Mouse (Mus musculus) midbrain, embryonic 11.5 days (tissue): ENCODE measurements around the gene Shc3. TPM values are rescaled to one million over a fixed set of nuclear protein-coding genes. Genes with fewer than 3 reads are reported as not detected.

ENCODE experiments used
- ATAC-seq: fragments of 200-750 bp; cut with Nextera tagmentation; 2 replicates; pipeline ENCODE4 v1.8.0; 2017; ENCODE audit warnings: moderate TSS enrichment, moderate library complexity; ENCODE audit not compliant: low FRiP score
- DNase-seq: peaks from one replicate; pipeline ENCODE4 v3.0.0; 2015; ENCODE audit warnings: low spot score; ENCODE audit errors: missing footprints
- H3K27ac ChIP-seq: fragments of 300-500 bp; sonication (generic); 2 replicates; pipeline ENCODE4 v1.5.1; 2014; ENCODE audit warnings: low read depth, low read length
- H3K27me3 ChIP-seq: fragments of 300-500 bp; sonication (generic); 2 replicates; pipeline ENCODE4 v1.6.1; 2014; ENCODE audit warnings: mild to moderate bottlenecking, low read length, moderate library complexity, mixed read lengths; ENCODE audit not compliant: control insufficient read depth, insufficient read depth
- H3K36me3 ChIP-seq: fragments of 300-500 bp; sonication (generic); 2 replicates; pipeline ENCODE4 v1.6.1; 2014; ENCODE audit warnings: mild to moderate bottlenecking, low read length, moderate library complexity, mixed read lengths; ENCODE audit not compliant: control insufficient read depth, insufficient read depth
- H3K4me1 ChIP-seq: fragments of 300-500 bp; sonication (generic); 2 replicates; pipeline ENCODE4 v1.6.1; 2014; ENCODE audit warnings: low read length; ENCODE audit not compliant: control insufficient read depth, insufficient read depth
- H3K4me2 ChIP-seq: fragments of 300-500 bp; sonication (generic); 2 replicates; pipeline ENCODE4 v1.6.1; 2014; ENCODE audit warnings: mild to moderate bottlenecking, moderate library complexity
- H3K4me3 ChIP-seq: fragments of 300-500 bp; sonication (generic); 2 replicates; pipeline ENCODE4 v1.5.1; 2014; ENCODE audit warnings: low read depth, low read length
- H3K9ac ChIP-seq: fragments of 300-500 bp; sonication (generic); 2 replicates; pipeline ENCODE4 v1.6.1; 2014; ENCODE audit warnings: low read length
- H3K9me3 ChIP-seq: fragments of 300-500 bp; sonication (generic); 2 replicates; pipeline ENCODE4 v1.6.1; 2016; ENCODE audit warnings: low read length; ENCODE audit not compliant: control insufficient read depth
- WGBS: fragments of 180-500 bp; shearing (Covaris S2); extraction: QIAGEN DNeasy Blood & Tissue Kit; methylation state at CpG from one replicate; pipeline ENCODE4 v1.1.7; 2014; 5-methylcytosine and 5-hydroxymethylcytosine counted together
- polyA plus RNA-seq: library from polyadenylated mRNA; unstranded; fragments of >200 nt; fragmentation: Nextera tagmentation; extraction: Ambion mirVana; gene quantifications from 2 replicates; pipeline ENCODE4 v1.2.1, GENCODE M21; 2014

The Shc3 gene
- polyA plus RNA-seq, 1 experiment from 2014 or later: 5.7 TPM

DNA sequence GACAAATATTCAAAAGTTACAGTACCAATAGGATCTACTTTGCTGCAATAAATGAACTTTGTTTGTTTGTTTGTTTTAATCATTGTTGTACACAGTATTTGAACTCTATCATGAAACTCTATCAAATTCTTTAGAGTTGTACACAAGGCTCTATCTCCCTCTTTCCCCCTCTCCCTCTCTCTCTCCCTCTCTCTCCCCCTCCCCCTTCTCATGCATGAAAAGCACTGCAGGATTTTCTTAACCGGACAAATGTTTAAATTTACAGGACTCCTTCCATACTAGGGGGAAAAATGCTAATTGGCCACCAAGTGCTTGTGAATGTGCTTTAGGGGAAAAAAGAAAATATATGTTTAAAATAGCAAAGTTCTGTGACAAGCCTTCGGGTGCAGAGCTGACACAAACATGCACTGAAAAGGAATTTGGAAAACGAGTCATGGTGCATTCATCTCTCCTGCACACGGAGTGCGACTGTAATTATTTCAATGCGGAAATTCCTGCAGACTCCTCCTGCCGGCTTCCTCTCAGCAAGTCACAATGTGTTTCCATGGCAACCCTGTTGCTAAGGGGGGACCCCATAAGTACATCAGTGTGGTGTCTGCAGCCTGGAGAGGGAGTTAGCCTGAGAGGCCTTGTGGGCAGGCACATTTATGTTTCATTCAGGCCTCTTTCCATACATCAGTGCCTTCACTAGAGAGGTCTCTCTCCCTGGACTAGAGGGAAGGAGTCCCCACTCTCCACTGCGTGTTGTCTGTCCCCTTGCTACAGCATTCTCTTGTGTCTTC, 11.2 kb upstream of the Shc3 start:
- Histone ChIP-seq H3K4me3 (peak overlapping the region; percentile 2; the same call in 1 of the 2 replicates), H3K4me2 (peak overlapping the region; percentile 23), H3K27me3 (no peaks in the 10 kb centered on the region), H3K9ac (peak overlapping the region; percentile 15; the same call in 1 of the 2 replicates), H3K36me3 (no peaks in the 10 kb centered on the region), H3K27ac (peak overlapping the region; percentile 35; the same call in 1 of the 2 replicates), H3K9me3 (no peaks in the 10 kb centered on the region), H3K4me1 (peaks cover 16% of the 10 kb centered on the region)
- peak; percentile 97 for DNase-seq
- ATAC-seq: peak; percentile 97
- WGBS: 4% methylated on average over 8 of the region's 8 CpGs

DNA sequence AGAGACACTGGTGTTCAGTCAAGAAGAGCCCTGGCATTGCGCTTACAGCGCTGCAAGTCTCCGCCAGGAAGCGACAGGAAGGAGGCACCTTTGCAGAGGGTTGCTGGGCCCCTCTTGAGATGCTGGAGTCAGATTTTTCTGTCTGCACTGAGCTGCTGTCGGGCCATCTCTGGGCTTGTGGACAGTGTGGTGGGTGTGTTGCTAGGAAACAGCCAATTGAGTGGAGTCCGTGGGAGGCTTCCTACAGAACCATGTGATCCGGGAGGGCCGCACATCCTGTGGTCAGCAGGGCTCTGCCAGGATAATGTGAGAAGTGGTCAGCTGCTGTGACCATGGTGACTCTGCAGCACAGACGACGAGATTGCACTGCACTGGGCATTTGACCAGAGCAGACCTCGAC, 4.6 kb upstream of the Shc3 start:
- Histone ChIP-seq H3K4me1 (peaks cover 10% of the 10 kb centered on the region), H3K27me3 (peaks cover 3% of the 10 kb centered on the region; the same call in 1 of the 2 replicates), H3K4me2 (peak overlapping the region; percentile 4; the same call in 1 of the 2 replicates), H3K4me3 (no peak overlapping the region), H3K9ac (no peak overlapping the region), H3K9me3 (no peaks in the 10 kb centered on the region), H3K36me3 (no peaks in the 10 kb centered on the region), H3K27ac (no peak overlapping the region)
- DNase-seq: no peak
- peak; percentile 31; the same call in 1 of the 2 replicates for ATAC-seq
- 18% methylated on average over 11 of the region's 11 CpGs for WGBS

DNA sequence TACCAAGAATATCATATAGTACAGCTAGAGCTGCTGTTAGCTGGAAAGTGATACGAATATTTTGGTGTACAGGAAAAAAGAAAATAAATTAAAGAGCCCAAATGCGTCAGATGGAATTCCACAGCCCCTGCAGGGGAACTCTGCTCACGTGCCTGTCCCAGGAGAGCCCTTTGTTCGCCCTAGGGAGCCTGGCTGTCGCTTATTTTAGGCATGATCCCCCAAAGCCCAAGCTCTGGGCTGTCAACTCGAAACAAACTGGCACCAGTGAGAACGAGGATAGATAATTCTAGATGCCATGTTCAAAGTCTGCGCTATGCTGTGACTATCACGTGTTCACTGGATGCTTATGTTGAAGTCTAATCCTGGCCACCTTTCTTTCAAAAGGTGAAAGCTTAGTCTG, 892 bp upstream of the Shc3 start:
- peaks cover 35% of the 10 kb centered on the region for H3K4me1 ChIP-seq
- peaks cover 27% of the 10 kb centered on the region for H3K27me3 ChIP-seq
- no peaks in the 10 kb centered on the region for H3K9me3 ChIP-seq
- H3K9ac ChIP-seq: peak overlapping the region; percentile 44
- ATAC-seq (peak; percentile 17; the same call in 1 of the 2 replicates), DNase-seq (no peak)
- H3K27ac ChIP-seq: peak overlapping the region; percentile 86
- H3K4me2 ChIP-seq: peak overlapping the region; percentile 97
- WGBS: 4% methylated on average over 9 of the region's 9 CpGs
- no peaks in the 10 kb centered on the region for H3K36me3 ChIP-seq
- peak overlapping the region; percentile 61; the same call in 1 of the 2 replicates for H3K4me3 ChIP-seq

DNA sequence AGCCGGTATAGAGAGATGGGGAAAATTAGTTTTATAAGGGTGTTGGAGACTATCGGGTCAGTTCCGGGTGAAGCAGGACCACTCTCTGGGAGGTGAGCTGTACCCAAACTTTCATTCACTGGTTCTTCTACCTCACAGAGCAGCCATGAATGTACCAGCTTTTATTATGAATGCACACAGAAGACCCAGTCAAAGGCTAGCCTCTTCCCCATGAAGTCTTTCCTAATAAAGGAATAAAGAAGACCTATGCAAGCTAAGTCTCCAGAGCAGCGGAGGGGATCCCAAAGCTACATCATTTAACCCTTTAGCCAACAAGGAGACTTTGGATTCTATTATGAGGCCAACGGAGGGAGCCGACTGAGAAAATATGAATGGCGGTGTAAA, 458 bp upstream of the Shc3 start:
- 1% methylated on average over 7 of the region's 7 CpGs for WGBS
- peak; percentile 73 for ATAC-seq
- peak overlapping the region; percentile 44 for H3K9ac ChIP-seq

DNA sequence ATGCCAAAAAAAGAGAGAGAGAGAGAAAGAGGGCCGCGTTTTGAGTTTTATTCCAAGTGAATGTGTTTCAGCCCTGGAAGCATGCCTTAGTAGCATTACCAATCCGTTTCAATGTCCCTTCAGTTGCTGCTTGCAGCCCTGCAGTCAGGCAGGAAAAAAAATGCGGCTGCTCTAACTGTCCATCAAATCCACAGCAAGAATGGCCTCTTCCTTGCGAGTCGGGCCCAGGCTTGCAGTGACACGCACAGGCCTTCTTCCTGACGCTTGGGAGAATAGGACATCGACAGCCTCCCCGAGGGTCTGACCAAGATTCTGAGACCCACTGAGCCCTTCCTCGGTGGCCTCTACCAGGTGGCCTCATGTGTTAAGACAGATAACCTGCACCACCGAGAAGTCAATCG, 718 bp downstream of the Shc3 start:
- peaks cover 33% of the 10 kb centered on the region for H3K4me1 ChIP-seq
- peak overlapping the region; percentile 61 for H3K4me3 ChIP-seq
- H3K27me3 ChIP-seq: peaks cover 29% of the 10 kb centered on the region
- no peaks in the 10 kb centered on the region for H3K9me3 ChIP-seq
- DNase-seq (no peak), ATAC-seq (peak; percentile 22; the same call in 1 of the 2 replicates)
- no peaks in the 10 kb centered on the region for H3K36me3 ChIP-seq
- peak overlapping the region; percentile 91 for H3K27ac ChIP-seq
- under 1% methylated on average over 13 of the region's 13 CpGs for WGBS
- H3K9ac ChIP-seq: peak overlapping the region; percentile 60
- peak overlapping the region; percentile 97 for H3K4me2 ChIP-seq

More for the DNA sequence above, 458 bp upstream of the Shc3 start:
- Histone ChIP-seq H3K36me3 (no peaks in the 10 kb centered on the region), H3K27me3 (peaks cover 29% of the 10 kb centered on the region), H3K27ac (peak overlapping the region; percentile 86), H3K9me3 (no peaks in the 10 kb centered on the region), H3K4me2 (peak overlapping the region; percentile 97), H3K4me3 (peak overlapping the region; percentile 61), H3K4me1 (peaks cover 35% of the 10 kb centered on the region)
- DNase-seq: no peak

DNA sequence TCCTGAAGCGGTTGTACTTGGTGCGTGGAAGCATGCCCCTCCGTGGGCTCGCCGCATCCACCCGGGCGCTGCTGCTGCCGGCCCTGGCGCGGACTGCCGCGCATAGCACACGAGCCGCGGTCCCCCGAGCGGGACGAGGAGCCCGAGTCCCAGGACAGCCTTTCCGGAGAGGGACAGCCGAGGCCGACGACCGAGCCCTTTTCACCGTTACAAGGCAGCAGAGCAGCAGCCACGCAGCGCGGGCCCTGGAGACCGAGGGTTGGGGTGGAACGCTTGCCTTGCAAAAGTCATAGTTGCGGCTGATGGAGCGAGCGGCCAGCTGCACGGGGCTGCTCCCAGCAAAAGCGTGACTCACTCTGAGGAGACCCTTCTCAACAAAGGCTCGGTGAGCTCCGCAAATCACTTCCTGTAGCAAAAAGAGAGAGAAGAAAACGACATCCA, 1.8 kb downstream of the Shc3 start:
- Histone ChIP-seq H3K4me3 (peak overlapping the region; percentile 61), H3K27ac (no peak overlapping the region), H3K9ac (peak overlapping the region; percentile 74), H3K36me3 (no peaks in the 10 kb centered on the region), H3K4me1 (peaks cover 33% of the 10 kb centered on the region), H3K4me2 (peak overlapping the region; percentile 97), H3K9me3 (no peaks in the 10 kb centered on the region), H3K27me3 (peaks cover 29% of the 10 kb centered on the region)
- under 1% methylated on average over 38 of the region's 38 CpGs for whole genome bisulfite sequencing
- DNase-seq (peak; percentile 97), ATAC-seq (no peak; the same call in 1 of the 2 replicates)

DNA sequence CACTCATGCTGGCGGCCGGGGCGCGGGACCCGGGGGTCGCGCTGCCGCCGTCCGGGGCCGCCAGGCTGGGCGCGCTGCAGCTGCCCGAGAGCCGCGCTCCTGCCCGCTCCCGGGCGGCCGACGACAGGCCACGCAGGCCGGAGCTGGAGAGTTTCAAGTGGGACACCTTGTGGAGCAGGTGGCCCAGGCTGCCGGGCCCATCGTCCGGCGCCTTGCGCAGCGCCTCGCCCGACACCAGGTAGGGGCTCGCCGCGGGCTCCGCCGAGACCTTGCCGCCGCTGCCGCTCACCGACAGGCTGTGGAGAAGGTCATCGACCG, 2.2 kb downstream of the Shc3 start:
- H3K27me3 ChIP-seq: peaks cover 29% of the 10 kb centered on the region
- H3K4me3 ChIP-seq: peak overlapping the region; percentile 61
- H3K36me3 ChIP-seq: no peaks in the 10 kb centered on the region
- H3K4me1 ChIP-seq: peaks cover 33% of the 10 kb centered on the region
- H3K9ac ChIP-seq: peak overlapping the region; percentile 74
- no peaks in the 10 kb centered on the region for H3K9me3 ChIP-seq
- H3K27ac ChIP-seq: no peak overlapping the region
- H3K4me2 ChIP-seq: peak overlapping the region; percentile 97
- DNase-seq (no peak), ATAC-seq (no peak)
- under 1% methylated on average over 42 of the region's 42 CpGs for WGBS

DNA sequence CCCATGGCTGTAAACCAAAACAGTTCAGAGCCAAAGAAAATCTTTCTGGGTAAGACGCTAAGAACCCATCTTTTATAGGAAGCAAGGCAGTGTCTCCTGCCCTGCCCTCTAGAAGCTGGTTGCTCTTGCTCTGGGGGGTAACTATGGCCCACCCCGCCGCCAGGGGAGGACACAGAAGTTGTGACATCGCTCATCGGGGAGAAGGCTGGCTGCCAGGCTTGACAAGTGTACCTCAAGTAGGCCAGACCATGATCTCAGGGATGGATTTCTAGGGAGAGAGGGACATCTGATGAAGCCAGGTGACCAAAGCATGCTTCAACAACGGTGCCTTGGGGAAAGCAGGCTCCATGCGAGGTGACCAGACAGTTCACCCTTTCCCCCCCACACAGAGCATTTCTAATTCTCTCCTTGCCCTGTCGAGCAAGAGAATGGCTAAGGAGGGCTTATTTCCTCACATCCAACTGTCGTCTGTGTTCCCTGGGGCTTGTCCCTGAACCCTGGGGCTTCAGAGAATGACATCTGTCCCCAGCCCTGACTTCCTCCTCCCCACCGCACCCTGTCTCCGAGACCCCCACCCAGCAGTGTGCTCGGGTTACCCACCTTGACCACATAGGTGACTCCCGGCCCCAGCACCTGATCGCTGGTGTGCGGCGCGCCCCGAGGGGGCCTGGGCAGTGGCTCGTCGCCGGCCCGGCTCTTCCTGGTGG, 2.7 kb downstream of the Shc3 start:
- peak overlapping the region; percentile 74 for H3K9ac ChIP-seq
- peaks cover 29% of the 10 kb centered on the region for H3K27me3 ChIP-seq
- H3K4me3 ChIP-seq: peak overlapping the region; percentile 61
- H3K4me2 ChIP-seq: peak overlapping the region; percentile 97
- no peak overlapping the region for H3K27ac ChIP-seq
- H3K9me3 ChIP-seq: no peaks in the 10 kb centered on the region
- no peaks in the 10 kb centered on the region for H3K36me3 ChIP-seq
- WGBS: 5% methylated on average over 22 of the region's 22 CpGs
- ATAC-seq (0 out of 2 replicates have a peak, but pooled peaks have one; percentile 5), DNase-seq (peak; percentile 94)
- H3K4me1 ChIP-seq: peaks cover 33% of the 10 kb centered on the region

DNA sequence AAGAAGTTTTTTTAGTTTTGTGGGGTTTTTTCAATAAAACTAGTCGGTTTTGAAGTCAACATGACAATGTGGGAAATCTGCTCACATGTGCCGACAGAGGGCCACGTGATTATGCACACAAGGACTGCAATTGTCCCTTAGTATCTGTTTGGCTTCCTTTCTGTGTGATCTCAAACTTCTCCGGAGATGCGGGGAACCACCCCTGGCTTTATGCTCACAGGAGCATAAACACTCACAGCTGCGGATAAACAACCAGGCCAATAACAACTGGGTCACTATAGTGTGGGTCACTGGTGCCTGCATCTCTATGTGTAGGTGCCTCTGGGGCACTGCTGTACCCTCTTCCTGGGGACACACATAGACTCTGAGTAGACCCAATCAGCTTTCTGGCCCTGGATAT, 4.5 kb downstream of the Shc3 start:
- 84% methylated on average over 6 of the region's 6 CpGs for WGBS
- no peak overlapping the region for H3K9ac ChIP-seq
- no peaks in the 10 kb centered on the region for H3K36me3 ChIP-seq
- no peaks in the 10 kb centered on the region for H3K9me3 ChIP-seq
- ATAC-seq: no peak
- H3K27me3 ChIP-seq: peaks cover 26% of the 10 kb centered on the region
- no peak overlapping the region for H3K27ac ChIP-seq
- H3K4me3 ChIP-seq: no peak overlapping the region
- no peak for DNase-seq
- peaks cover 26% of the 10 kb centered on the region for H3K4me1 ChIP-seq
- no peak overlapping the region for H3K4me2 ChIP-seq
